Mouse (Mus musculus) left cerebral cortex, adult 9 months (tissue): ENCODE measurements around the gene Ppp4r2.
"Not testable (repeated sequence)": the region's sequence is repeated elsewhere in the genome, so short reads cannot be mapped to it uniquely, and the experiment has no call there.

Experiments
- DNase-seq, 2 experiments: peaks; one replicate each; pipeline ENCODE4 v3.0.0; 2022; ENCODE audit warnings: low spot score in 2 of 2

Ppp4r2 gene

DNA sequence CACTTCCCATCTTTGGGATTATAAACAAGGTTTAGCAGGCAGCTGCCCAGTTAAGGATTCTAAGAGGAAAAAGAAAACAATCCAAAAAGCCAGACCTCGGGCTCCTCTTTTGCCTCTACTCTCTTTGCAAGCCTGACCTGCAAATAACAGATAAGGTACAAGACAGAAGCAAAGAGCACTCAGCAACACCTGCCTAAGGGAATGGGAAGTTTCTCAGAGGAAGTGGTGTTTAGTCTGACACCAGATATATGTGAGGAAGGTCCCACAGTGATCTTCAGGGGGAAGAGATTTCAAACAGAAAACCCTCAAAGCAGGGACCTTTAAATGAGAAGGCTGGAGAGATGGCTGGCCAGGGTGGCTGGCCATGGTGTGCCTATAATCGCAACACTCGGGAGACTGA, 2.2 kb upstream of the Ppp4r2 start:
- DNase-seq: no peak

DNA sequence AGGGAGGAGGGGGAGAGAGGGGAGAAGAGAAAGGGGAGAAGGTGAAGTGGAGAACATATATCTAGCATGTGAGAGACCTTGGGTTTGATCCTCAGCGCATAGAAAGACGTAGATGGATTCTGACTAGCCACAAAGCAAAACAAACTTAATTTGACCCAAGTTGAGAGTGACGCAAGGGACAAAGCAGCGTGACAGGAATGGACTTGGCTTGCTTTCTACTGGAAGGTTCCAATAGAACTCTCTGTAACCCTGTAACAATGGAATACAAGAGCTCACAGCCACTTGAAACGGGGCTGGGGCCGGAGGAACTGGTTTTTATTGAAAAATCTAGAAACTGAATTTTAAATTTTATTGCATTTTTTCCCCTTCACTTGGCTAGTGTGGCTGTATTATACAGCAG, 1.7 kb upstream of the Ppp4r2 start:
- DNase-seq: no peak

GRCm38 (mm10) chr6:100833811-100834481, 524 bp downstream of the Ppp4r2 start:
- peak; percentile 35 to 64 for DNase-seq

DNA sequence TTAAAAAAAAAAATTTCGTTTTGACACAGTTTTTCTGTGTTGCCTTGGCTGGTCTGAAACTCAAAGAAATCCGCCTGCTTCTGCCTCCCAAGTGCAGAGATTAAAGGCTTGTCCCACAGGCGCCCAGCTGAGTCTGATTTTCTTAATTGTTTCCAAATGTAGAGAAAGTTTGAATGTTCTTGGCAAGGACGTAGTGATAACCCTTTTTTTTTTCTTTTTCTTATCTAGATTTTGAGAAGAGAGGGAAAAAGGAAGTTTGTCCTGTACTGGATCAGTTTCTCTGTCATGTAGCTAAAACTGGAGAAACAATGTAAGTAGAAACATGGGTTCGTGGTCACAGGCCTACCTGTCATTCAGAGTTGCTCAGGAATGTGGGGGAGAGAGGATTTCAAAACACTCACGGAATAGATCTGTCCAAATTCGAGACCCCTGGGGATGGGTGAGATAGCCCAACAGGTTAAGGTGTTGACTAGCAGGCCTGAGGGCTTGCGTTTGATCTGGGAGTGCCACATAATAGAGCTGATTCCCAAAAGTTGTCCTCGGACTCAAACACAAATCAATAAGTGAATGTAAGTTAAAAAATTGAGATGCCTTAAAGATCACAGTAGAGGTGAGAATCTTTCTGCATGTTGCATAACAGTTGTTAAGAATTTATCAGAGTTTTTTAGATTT, 1.2 kb downstream of the Ppp4r2 start:
- no peak for DNase-seq

DNA sequence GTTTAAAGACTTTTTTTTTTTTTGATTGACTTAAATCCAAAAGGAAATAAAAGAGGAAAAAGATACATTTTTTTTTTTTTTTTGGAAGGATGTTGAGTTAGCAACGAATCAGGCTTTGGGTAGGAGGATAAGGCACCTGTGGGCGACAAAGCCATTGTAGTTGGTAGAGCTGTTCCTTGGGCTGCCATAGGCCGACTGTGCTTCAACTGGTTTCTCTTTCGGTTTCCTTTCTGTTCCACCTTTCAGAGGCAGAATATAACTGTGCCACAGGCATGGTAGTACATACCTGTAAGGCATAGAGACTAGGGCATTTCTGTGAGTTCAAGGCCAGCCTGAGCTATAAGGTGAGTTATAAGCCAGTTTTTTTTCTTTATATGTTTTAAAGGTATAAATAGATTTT, 11.6 kb downstream of the Ppp4r2 start:
- no peak for DNase-seq

DNA sequence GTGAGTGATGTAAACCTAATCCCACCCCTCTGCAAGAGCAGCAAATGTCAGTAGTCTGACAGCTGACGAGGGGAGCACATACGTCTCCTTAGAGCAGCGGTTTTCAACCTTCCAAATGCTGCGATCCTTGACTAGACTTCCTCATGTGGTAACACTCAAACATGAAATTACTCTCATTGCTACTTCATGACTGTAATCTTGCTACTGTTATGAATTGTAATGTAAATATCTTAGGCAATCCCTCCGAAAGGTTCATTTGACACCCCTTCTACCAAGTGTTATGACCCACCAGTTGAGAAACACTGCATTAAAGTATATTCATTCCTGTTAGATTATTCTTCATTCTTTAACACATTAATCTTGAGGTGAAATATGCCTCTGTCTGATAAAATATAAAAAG, 13.8 kb downstream of the Ppp4r2 start:
- no peak for DNase-seq

DNA sequence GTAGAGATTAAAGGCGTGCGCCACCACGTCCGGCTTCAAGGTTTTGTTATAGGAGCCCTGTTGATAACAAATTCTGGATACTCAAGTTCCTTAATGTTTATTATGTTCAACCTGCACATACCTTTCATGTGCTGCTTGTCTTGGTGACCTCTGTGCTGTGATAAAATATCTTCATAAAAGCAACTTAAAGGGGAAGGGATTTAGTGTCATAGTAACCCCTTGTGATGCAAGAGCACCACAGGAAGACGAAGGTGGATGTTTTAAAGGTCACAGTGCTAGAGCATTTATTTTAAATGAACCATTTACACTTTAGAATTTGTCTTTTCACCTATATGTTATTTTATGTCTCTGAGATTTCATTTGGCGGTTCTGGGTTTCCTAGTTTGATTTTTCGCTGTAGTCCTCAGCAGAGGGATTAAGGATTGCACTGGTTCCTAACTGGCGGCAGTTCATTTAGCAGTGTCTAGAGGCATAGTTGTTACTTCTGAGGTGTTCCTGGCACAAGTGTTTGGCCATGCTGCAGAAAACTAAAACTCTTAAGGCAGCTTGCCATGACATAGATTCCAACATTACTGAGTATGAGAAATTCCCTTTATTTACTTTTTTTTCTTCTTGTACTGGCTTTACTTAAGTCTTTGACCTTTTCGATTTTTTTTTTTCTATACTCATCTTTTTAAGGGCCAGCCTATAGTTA, 15.4 kb downstream of the Ppp4r2 start:
- DNase-seq: no peak

DNA sequence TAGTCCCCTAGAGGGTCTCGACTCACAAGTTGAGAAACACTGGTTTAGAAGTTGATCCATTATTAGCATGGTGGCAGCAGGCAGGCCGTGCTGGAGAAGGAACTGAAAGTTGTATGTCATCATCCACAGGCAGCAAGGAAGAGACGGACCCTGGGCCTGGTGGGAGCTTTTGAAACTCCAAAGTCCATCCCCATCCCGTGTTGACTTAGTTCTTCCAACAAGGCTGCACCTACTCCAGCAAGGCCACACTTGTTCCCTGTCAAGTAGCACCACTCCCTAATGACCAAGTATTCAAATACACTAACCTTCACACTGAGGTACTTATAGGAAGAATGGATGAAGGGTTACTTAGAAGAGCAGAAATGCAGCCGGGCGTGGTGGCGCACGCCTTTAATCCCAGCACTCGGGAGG, 17.3 kb downstream of the Ppp4r2 start:
- no peak for DNase-seq

GRCm38 (mm10) chr6:100851083-100851482, 17.7 kb downstream of the Ppp4r2 start:
- DNase-seq: no peak

GRCm38 (mm10) chr6:100865321-100865720, 31.9 kb downstream of the Ppp4r2 start:
- DNase-seq: no peak

- DNase-seq: not testable (repeated sequence)
These were observed 32.4 kb downstream of the Ppp4r2 start for GRCm38 (mm10) chr6:100865788-100866187.

- DNase-seq: not testable (repeated sequence)
These were observed 32.8 kb downstream of the Ppp4r2 start for GRCm38 (mm10) chr6:100866246-100866645.

GRCm38 (mm10) chr6:100868863-100869262, 35.4 kb downstream of the Ppp4r2 start:
- DNase-seq: no peak

DNA sequence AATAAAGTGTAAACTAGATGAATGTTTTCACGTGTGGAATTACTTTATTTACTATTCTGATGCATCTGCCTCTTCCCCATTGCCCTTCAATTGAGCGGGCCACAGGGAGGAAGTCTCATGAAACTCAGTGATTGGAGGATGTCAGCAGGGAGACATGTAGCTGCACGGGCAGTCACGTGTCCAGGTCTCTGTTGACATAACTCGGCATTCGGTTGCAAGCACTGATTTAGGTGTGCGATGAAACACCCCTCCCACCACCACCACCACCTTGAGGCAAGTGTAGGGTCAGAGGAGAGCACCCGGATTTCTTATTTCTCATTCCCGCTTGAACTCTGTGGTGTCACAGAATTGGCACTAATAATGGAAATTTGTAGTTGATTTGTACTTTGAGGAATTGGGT, 36.5 kb downstream of the Ppp4r2 start:
- DNase-seq: no peak

- DNase-seq: no peak
These were observed 39.8 kb downstream of the Ppp4r2 start for GRCm38 (mm10) chr6:100873191-100873590.

DNA sequence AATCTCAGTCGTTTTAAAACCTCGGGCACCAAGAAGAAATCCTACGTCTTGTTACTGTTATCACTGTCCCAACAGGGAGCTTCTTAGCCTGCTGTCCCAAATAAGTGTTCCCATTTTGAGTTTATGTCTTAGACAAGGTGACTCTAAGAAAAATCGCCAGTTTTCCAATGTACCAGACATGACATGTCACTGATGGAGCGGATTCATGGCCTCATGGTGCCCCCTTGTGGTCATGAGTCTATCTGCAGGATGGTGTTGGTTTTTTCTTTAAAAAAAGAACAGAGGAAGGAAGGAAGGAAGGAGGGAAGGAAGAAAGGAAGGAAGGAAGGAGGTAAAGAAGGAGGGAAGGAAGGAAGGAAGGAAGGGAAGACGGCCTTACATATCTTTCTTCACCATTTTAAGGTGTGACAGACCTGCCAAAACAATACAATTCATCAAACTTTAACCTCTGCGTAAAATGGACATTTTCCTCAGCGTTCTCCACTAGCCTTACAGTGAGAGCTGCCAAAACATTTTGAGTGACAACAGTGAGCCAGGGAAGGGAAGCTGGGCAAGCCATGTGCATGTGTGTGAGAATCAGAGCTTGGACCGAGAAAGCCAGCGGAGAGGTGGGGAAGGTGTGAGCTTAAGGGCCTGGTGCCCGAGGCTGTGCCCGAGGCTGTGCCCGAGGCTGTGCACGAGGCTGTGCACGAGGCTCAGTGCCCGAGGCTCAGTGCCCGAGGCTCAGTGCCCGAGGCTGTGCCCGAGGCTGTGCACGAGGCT, 42.6 kb downstream of the Ppp4r2 start:
- peak in 1 of 2 experiments; percentile 63 for DNase-seq

GRCm38 (mm10) chr6:100876624-100877017, 43.2 kb downstream of the Ppp4r2 start:
- no peak for DNase-seq

DNA sequence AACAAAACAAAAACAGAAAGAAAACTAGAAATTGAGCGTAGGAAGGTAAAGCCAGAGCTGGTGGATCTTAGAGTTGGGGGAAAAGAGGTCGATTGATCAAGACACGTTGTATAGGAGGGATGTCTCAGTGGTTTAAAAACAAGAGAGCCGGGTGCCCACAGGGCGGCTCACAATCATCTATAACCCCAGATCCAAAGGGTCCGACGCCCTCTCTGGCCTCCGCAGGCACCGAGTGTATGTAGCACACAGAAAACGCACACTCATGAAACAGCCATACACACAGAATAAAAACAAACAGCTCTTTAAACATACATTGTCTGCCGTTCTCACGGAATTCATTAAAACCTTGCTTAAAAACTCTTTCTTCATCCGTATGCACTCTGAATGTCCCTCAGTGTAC, 45.1 kb downstream of the Ppp4r2 start:
- DNase-seq: no peak

- no peak for DNase-seq
These were observed 46.2 kb downstream of the Ppp4r2 start for GRCm38 (mm10) chr6:100879607-100880006.

GRCm38 (mm10) chr6:100881657-100882056, 48.2 kb downstream of the Ppp4r2 start:
- no peak for DNase-seq

- peak in 1 of 2 experiments; percentile 74 for DNase-seq
These were observed 49.2 kb downstream of the Ppp4r2 start for GRCm38 (mm10) chr6:100882381-100883213.
